Mouse (Mus musculus) adrenal gland, adult 2 months (tissue): ENCODE results near the gene Rack1. TPM values are rescaled to one million over a fixed set of nuclear protein-coding genes. Genes with fewer than 3 reads are reported as not detected.
"Not testable (repeated sequence)": the region's sequence is repeated elsewhere in the genome, so short reads cannot be mapped to it uniquely, and the experiment has no call there.

Experiments used
- DNase-seq: peaks from one replicate; pipeline ENCODE4 v3.0.0; 2021
- polyA plus RNA-seq: library from polyadenylated mRNA; depleted of rRNA; stranded (reverse); fragments of >200 nt; gene quantifications from 2 replicates; pipeline ENCODE4 v1.2.3, GENCODE M21; 2012
- total RNA-seq, 2 experiments: library from RNA; stranded (reverse); gene quantifications; 2 replicates each; pipeline ENCODE4 v1.2.3; 2021

Gene Rack1
- total and polyA plus RNA-seq, 3 experiments: 663 to 1,385 (median 695) TPM

GRCm38 (mm10) chr11:48819614-48820307 is 19.6 kb downstream of the Rack1 start:
- no peak for DNase-seq

GRCm38 (mm10) chr11:48820308-48820674 is 20.2 kb downstream of the Rack1 start:
- DNase-seq: no peak

DNA sequence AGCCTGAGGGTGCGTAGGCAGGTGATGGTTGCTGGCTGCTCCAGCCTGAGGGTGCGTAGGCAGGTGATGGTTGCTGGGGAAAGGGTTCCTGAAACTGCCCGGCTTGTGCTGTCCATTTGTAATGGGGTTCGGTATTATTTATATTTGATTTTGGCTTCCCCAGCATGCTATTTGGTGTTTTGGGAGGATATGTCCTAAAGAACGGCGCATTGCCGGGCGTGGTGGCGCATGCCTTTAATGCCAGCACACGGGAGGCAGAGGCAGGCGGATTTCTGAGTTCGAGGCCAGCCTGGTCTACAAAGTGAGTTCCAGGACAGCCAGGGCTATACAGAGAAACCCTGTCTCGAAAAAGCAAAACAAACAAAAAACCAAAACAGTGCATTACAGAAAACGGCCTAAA is 21.2 kb downstream of the Rack1 start:
- not testable (repeated sequence) for DNase-seq

DNA sequence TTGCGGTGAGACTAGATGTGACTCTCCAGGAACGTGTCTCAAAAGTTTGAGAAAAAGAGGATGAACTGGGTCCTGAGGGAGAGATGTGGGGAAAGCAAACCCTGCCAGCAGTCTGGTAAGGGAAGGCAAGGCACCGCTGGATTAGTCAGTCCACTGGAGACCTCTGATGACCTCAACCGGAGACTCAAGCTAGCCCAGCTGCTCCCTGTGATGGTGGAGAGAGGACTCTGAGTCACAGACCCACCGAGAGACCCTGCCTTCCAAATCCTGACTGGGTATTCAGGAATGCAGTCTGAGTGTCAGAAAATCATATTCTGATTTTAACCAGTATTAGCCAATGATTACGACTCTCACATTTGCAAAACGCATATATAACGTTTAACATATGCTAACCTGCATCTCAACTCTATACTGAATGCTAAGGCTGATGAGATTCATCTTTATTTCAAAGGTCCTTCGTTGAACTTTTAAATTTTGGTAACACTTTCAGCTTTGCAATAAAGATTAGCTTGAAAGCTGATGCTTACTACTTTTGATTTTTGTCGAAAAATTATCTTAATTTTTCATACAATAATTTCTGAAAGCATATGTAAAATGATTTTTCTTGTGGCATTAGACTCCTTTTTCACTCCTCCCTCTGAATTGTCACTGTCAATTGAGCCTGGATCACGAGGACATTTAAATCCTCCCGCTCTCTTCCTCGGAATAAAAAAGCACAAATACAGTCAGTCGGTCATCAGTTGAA is 22.8 kb downstream of the Rack1 start:
- DNase-seq: no peak

DNA sequence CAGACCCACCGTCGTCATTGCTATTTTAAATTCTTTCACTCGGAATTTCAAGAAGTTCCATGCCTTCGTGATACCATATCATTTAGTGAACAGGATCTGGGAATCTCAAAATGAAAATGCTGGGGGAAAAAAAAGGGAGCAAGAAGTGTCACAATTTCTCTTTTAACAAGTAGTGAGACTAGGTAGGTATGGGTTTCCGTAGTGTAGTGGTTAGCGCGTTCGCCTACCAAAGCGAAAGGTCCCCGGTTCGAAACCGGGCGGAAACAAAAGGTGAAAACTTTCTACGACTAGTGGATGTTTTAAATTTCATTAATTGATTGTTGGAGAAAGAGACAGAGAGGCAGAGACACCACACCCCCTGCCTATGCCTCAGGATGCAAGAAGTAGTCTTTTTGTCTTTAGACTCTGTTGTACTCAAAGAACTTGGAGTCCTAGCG is 23.4 kb downstream of the Rack1 start:
- DNase-seq: peak; percentile 77

DNA sequence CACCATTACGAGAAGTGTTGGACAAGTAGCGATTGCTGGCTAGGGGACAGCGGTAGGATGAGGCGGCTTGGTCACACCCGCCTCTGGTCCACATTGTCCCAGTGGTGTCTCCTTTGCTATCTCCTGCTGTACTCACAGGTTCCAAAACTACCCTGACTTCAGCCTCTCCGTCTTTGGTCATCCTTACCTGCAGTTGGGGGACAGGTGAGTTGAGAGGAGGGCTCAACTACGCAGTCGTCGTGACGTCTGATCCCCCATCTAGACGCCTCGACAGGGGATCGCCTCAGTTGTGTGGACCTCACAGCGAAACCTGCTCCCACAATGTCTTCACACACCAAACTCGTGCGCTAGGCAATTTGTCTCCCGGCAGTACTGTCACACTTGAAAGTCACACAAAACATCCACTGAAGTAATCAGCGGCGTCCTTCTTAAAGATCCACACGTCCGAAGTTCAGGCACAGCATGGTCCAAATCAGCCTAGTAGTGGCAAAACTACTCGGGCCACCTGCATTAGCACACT is 24.2 kb downstream of the Rack1 start:
- DNase-seq: peak; percentile 31

GRCm38 (mm10) chr11:48825979-48826751 is 26.0 kb downstream of the Rack1 start, which contains the start of the genes Trim7 and Gm12184:
Gene Trim7 (plus strand): TSS chr11:48826140.
Gene Gm12184 (minus strand): TSS chr11:48826655.
- peak; percentile 66 for DNase-seq

DNA sequence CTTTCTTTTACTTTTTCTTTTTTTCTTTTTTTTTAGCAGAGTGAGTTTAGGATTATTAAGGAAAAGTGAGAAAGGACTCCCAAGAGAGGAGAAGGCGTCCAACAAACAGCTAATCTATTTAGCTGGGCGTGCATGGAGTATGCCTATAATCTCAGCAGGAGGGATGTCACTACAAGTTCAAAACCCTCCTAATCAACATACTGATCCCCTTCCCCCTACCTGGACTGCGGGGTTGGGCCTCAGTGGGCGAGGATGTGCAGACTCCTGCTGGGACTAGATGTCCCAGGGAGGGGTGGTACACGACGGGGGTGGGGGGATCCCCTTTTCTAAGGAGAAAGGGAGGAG is 26.6 kb downstream of the Rack1 start:
- DNase-seq: no peak

- DNase-seq: no peak
These were observed 27.8 kb downstream of the Rack1 start for GRCm38 (mm10) chr11:48827926-48828325.

- DNase-seq: no peak
These were observed 30.1 kb downstream of the Rack1 start for GRCm38 (mm10) chr11:48830279-48830678.

GRCm38 (mm10) chr11:48831273-48831672 is 31.1 kb downstream of the Rack1 start:
- no peak for DNase-seq

DNA sequence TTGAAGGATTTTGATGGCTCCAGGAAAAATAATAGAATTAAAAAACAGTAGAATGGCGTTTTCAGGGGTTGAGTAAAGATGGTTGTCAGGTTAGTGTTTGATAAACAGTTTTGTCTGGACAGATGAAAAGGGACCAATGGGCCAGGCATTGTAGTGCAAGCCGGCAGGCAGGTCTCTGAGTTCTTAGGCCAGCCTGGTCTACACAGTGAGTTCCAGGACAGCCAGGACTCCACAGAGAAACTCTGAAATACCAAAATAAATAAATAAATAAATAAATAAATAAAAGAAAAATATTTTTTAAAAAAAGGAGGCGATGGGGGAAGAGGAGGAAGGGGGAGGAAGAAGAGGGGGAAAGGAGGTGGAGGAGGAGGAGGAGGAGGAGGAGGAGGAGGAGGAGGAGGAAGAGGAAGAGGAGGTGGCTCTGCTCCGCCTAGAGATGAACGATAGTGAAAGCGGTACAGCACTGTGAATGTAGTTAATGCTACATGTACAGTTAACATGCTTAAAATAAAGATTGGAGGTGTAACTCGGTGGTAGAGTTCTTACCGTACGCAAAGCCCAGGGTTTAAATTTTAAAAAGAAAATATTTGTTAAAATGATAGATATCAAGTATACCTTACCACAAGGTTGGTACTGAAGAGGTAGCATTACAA is 33.1 kb downstream of the Rack1 start:
- no peak for DNase-seq

- DNase-seq: peak; percentile 93
These were observed 33.9 kb downstream of the Rack1 start for GRCm38 (mm10) chr11:48833731-48834639.

DNA sequence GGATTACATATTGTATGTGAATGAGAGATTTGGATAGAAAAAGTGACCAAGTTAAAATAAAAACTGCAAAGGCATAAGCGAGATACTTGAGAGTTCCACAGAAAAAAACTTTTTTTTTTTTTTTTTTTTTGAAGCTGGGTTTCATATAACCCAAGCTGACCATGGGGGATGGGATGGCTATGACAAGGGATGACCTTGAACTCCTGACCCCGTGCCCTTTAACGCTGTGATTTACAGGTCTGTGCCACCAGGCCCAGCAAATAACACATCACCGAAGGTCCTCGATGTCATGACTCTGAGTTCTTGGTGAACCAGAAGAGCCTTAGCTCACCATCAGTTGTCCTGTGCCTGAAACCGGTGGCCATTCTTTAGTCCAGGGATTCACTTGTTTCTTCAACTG is 35.8 kb downstream of the Rack1 start:
- no peak for DNase-seq

DNA sequence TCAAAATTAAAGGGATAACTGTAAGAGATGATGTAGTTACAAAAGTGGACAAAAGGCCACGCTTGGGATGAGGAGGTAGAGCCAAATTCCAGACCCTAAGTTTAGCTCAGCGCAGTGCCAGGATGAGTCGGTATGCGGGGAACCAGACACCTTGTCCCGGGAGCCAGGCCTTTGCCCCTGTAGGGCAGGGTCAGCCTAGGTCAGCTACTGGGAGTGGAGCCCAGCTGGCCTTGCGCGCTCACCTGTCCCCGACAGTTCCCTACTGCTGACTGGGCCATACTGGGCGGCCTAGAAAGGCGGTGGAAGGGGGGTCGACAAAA is 36.8 kb downstream of the Rack1 start:
- no peak for DNase-seq

DNA sequence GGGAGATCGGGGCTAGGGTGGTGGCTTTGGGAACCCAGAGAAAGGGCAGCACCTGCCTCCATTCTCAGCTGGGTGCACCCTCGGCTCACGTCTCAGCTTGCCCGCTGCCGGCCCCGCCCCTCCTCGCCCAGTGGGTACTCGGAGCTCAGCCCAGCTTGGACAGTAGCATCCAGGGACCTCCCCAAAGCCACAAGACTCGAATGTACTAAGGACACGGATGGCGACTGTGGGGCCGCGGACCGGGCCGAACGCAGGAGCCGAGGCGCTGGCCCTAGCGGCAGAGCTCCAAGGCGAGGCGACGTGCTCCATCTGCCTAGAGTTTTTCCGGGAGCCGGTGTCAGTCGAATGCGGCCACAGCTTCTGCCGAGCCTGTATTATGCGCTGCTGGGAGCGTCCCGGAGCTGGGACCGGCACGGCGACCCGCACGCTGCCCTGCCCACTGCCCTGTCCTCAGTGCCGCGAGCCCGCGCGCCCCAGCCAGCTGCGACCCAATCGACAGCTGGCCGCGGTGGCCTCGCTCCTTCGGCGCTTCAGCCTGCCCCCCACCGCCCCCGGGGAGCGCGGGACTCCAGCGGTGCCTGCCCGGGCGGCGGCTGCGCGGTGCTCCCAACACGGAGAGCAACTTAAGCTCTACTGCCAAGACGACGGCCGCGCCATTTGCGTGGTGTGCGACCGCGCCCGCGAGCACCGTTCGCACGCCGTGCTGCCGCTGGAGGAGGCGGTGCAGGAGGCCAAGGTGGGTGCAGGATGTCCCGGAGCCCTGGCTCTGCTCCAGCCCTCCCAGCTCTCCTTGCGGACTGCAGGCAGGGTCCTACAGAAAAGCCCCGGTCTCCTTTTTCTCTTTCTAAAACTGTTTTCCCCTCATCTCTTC is 37.4 kb downstream of the Rack1 start:
- DNase-seq: peak; percentile 91

DNA sequence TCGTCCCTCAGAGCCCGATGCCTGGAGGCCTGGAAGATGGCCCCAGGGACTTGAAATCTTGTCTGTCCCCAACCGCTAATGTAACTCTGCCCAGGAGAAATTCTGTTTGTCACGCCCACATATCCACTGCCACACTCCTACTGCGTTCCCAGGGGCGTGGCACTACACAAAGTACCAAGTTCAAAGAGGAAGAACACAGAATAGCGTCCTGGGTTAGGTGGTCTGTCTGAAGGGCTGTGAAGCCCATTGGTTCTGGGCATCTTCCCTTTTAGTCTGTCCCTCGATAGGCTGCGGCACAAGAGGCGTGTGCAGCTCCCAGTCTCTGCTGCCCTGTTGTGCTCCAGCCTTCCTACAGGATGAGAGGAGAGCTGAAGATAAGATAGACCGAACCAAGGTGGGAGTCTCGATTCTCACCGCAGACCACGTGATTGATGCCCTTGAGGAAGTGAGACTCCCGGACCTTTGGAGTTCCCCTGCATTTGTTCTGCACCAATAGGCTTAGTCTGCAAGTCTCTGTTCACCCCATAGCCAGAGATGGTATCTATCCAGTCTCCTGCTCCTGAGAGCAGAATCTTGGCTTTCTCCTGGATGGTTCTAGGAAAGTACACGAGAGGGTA is 38.2 kb downstream of the Rack1 start:
- DNase-seq: no peak

DNA sequence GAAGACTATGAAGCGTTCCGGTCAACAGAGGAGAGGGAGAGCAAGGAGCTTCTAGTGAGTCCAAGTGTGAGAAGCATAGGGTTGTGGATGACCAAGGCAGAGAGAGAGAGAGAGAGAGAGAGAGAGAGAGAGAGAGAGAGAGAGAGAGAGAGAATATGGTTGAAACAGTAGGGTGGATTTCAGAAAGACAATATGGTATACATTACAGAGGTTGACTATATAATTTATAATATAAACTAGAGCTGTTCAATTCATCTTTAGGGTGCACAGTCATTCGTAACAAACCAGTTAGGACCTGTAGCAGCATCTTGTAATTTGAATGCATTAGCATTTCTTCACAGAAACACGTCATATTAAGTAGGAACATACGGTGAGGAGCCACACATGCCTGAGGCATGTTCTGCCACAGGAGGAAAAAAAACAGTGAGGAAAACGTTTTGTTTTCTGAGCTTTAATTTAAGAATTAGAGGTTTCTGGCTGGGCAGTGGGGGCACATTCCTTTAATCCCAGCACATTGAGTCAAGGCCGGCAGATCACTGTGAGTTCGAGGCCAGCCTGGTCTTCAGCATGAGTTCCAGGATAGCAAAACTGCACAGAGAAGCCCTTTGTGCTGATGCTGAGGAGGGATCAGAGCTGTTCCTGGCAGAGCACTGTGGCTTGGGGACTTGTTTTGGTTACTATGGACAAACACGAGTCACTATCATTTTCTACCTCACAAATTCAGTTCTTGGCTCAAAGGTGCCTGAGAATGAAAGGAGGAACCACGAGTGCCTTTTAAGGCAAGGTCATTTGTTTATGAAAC is 38.9 kb downstream of the Rack1 start:
- no peak for DNase-seq

- DNase-seq: no peak
These were observed 40.7 kb downstream of the Rack1 start for GRCm38 (mm10) chr11:48840805-48841204.
